Mouse (Mus musculus): ENCODE results near the gene Gm26657.

The Gm26657 gene

DNA sequence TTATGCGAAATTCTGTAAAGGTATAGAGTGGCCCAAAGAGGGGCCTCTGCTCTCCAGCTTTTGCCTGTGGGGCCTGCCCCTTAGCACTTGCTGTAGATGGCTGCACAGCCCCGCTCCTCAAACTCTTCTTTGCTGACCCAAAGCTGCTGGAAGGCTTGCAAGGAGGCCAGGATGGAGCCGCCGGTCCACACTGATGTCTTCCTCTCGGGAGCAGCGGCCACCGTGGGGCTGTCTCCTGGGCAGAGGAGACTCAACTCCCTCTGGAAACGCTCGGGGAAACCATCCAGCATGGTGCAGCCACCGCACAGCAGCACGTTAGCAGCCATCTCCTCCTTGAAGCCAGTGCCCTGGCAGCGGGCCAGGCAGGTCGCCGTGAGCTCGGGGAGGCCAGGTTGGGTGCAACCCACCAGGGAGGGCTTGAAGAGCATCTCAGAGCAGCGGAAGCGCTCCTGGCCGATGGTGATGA, at the start of gene Gm26657:
Gene Gm26657 (plus strand): TSS at position 51 of the 466 bp plus-strand sequence.
- DNase-seq, result no peak

DNA sequence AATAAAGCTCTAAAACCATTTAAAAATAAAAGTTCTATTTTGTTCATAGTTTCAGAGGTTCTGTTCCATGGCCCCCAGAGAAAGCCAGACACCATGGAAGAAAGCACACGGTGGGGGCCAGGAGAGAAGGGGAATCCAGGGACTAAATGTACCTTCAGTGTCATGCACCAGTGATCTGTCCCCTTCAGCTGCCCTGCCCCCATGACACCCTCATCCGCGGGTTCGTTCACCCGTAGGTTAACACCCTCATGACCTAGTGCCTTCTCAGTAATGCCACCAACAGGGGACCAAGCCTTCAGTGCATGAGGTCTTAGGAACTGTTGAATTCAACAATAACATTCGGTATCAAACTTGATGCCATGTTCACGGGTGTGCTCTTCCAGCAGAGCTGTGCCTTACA, 43.5 kb upstream of the Gm26657 start:
- no peak for DNase-seq

GRCm38 (mm10) chr4:56698671-56699070, 41.2 kb upstream of the Gm26657 start:
- DNase-seq, result no peak

- DNase-seq, result no peak
These were observed 37.6 kb upstream of the Gm26657 start for GRCm38 (mm10) chr4:56702234-56702633.

GRCm38 (mm10) chr4:56713155-56713554, 26.7 kb upstream of the Gm26657 start:
- no peak for DNase-seq

DNA sequence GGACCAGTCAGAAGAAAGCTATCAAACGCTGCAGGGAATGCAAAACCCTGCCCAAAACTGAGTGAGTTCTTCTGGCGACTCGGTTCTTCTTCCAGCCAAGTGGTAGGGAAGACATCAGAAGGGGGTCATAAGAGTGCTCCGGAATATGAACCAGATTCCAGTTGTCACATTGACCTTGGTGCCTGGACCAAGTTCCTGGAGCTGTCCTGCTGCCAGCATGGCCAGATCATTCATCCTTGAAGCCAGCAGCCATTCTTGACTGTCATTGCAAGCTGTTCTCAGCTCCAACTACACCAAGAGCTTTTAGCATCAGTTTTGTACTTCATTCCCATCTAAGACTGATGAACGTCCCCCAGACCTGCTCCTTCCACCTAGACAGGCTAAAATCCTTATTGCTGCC, 23.1 kb upstream of the Gm26657 start:
- no peak for DNase-seq

DNA sequence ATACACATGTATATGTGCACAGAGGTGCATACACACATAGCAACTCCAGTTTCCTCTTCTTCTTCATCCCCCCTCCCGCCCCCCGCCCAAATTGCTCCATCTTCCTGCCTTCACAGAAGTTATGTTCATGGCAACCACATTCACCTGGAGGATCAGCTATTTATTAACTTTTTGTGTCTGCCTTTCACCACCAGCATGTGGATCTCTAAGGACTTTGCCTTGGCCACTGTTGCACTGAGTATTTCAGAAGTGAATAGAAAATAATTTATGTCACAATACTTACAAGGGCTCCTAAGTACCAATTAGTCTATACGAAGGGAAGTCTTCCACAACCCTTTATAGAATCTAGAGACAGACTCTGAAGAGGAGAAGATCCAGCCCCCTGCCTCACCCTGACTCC, 21.9 kb upstream of the Gm26657 start:
- no peak for DNase-seq

- no peak for DNase-seq
These were observed 21.1 kb upstream of the Gm26657 start for GRCm38 (mm10) chr4:56718573-56719442.

GRCm38 (mm10) chr4:56719456-56719855, 20.4 kb upstream of the Gm26657 start:
- DNase-seq, result no peak

- DNase-seq, result no peak
These were observed 19.5 kb upstream of the Gm26657 start for GRCm38 (mm10) chr4:56720403-56720802.

- no peak for DNase-seq
These were observed 18.4 kb upstream of the Gm26657 start for GRCm38 (mm10) chr4:56721469-56721868.

DNA sequence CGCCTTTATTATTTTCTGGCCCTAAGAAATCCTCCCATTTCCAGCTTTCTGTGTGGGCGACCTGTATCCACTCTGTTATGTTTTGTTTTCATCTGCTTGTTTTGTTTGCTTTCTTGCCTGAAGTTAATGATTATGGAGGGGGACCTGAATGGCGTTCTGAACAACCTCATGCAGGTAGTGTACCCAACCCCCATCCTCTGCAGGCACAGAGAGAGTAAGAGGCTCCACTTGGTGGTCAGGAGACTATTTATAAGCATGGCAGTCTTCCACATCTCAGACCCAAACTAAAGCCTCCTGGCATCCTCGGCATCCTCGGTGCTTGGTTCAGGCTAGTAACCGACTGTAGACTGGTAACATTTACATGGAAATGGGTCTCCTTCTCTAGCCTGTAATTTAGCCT, 17.5 kb upstream of the Gm26657 start:
- no peak for DNase-seq

DNA sequence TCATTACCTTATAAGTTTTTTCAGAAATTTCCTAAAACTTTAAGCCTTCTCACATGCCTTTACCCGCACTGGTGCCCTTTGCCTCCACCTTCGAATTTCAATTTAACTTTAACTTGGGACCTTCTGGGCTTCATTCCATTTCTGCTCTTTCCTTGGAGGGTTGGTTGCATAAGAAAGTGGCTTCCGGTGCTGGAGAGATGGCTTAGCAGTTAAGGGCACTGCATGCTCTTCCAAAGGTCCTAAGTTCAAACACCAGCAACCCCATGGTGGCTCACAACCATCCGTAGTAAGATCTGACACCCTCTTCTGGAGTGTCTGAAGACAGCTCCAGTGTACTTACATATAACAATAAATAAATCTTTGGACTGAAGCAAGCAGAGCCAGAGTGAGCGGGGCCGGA, 16.6 kb upstream of the Gm26657 start:
- no peak for DNase-seq

DNA sequence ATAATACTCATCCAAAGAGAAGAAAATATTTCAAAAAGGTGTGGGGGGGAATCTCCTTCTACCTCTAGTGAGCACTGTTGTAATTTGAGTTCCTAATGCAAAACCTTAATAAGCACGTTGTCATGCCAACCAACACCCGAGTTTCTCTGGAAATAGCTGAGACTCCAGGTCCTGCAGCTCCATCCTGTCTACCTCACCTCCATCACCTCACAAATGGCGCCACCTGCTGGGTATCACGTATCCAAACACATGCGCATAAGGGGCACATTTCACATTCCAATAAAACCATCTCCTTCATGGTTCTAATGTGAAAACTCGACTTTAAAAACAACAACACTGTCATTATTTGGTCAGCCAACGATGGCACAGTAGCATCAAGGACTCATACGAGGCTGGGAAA, 14.0 kb upstream of the Gm26657 start:
- no peak for DNase-seq

GRCm38 (mm10) chr4:56740611-56741010, 741 bp downstream of the Gm26657 start:
- DNase-seq, result no peak

DNA sequence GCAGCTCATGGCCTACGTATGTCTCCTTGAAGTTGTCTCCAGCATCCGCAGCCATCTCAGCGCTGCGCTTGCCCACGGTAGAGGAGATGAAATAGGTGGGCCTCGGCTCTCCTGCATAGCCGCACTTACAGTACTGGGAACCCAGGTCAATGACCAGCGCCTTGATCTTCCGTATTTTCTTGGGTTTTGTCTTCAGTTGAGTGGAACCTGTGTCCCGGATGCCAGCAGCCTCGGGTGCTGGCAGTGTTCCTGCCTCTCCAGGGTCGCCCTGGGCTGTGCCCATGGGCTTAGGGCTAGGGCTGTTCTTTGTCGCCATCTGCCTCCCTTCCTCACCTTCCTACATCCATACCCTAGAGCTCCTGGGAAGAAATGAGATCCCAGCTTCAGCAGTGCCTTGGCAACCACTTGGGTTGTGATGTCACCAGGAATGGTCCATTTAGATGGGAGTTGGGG, 1.2 kb downstream of the Gm26657 start, which contains the start of gene Actl7b:
Gene Actl7b (minus strand): TSS at position 403 of the 453 bp plus-strand sequence.
- DNase-seq, result no peak

- DNase-seq, result no peak
These were observed 2.8 kb downstream of the Gm26657 start for GRCm38 (mm10) chr4:56742698-56743097.

DNA sequence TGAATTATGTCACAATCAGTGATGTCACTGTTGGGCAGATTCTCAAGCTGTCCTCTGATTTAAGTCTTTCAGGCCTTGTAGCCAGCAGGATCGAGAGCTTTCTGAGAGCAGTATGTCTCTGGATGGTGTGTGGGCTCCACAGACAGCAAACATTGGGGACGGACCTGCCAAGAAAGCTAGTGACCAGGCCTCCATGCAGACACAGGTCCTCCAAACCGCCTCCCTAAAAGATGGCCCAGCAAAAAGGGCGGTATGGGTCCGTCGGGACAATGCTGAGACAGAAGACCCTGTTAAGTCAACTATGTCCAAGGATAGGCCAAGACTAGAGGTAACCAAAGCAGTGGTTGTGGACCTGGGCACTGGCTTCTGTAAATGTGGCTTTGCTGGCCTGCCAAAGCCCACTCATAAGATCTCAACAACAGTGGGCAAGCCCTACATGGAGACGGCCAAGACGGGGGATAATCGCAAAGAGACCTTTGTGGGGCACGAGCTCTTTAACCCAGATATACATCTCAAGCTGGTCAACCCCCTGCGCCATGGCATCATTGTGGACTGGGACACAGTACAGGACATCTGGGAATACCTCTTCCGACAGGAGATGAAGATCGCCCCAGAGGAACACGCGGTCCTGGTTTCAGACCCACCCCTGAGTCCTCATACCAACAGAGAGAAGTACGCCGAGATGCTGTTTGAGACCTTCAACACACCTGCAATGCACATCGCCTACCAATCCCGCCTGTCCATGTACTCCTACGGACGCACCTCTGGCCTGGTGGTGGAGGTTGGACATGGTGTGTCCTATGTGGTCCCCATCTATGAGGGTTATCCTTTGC, 3.7 kb downstream of the Gm26657 start, which contains the start of gene Actl7a:
Gene Actl7a (plus strand): TSS at position 51 of the 833 bp plus-strand sequence.
- DNase-seq, result no peak

DNA sequence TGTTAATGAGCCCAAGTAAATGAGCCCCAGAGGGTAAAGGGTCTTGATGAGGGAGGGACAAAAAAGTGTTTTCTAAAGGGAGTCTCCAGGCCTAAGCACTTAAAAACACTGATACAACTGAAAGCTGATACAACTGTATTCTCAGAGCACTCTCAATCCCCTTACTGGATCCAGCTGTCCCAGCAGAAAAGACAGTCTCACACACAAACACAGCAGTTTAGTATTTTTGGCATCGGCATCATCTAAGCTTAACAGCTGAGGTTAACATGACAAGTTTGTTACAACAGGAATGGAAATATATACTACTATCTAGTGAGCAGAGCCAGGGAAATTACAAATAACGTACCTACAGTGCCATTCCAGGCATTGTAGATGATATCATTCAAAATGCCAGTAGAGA, 6.5 kb downstream of the Gm26657 start:
- DNase-seq, result no peak

- DNase-seq, result no peak
These were observed 7.6 kb downstream of the Gm26657 start for GRCm38 (mm10) chr4:56747456-56747855.

- no peak for DNase-seq
These were observed 16.2 kb downstream of the Gm26657 start for GRCm38 (mm10) chr4:56756021-56756420.

DNA sequence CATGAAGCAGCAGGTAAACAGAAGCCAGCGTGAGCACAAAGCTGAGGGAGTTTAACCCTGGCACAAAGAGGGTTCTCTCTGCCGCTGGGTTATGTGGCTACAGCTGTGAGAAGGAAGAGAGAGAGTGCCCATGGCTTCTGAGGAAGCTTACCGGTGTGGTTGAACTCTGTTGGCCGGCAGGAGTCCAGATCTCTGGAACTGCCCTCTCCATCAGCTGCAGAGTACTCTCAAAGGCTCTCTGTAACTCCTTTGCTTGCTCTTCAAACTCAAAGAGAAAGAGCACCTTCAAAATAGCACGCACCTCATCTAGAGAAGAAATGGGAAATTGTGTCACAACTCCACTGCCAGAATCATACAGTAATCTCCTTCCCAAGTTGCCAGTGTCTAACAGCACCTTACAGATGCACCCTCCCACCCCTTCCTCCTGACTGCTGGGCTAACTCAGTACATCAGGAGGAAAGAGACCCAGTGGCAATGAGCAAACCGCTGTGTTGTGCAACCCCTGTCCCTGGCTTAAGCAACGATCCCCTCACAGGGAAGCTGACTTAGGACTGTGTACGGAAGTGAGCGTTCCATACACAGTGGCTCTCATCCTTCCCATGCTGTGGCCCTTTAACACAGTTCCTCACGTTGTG, 17.2 kb downstream of the Gm26657 start:
- DNase-seq, result no peak

DNA sequence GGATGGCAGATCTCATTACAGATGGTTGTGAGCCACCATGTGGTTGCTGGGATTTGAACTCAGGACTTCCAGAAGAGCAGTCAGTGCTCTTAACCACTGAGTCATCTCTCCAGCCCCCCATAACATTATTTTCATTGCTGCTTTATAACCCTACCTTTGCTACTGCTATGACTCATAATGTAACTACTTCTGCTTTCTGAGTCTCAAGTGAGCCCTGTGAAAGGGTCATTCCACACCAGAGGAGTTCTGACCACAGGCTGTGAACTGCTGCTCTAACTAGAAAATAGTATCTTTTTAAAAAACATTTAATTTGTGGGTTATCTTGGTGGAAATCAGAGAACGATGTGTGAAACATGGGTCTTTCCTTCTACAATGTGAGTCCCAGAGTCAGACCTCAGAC, 17.8 kb downstream of the Gm26657 start:
- DNase-seq, result no peak

Data from thymus, adult 18-20 months (tissue).